Mouse (Mus musculus): ENCODE results near the gene Pck1. TPM values are rescaled to one million over a fixed set of nuclear protein-coding genes. Genes with fewer than 3 reads are reported as not detected.
A peak's percentile ranks its signal among the peaks of the same experiment; 100 is the strongest.

Gene Pck1
- polyA plus RNA-seq, 1 experiment: 0.06 TPM

GRCm38 (mm10) chr2:173171956-173172355 is 19.1 kb downstream of the Pck1 start:
- DNase-seq (ENCODE audit: extremely low spot score in 1 of 2, low spot score in 1 of 2): no peak

DNA sequence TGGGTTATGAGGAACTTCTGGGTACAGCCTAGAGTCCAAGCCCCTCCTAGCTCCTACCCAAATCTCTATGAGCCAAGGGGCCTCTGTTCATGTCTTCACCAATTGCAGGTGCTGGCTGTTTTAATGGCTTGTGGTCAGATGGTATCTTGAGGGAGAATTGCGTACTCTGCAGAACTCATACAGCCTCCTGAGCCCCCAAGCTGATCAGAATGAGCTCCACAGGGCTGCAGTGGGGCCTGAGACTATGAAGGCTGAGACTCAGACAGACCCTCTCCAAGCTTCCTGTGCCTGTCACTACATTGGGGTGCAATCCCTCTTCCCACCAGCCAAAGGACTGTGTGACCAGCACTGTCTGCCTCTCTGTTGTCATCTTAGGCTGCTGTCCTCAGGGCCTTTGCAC is 19.5 kb downstream of the Pck1 start:
- DNase-seq (ENCODE audit: extremely low spot score in 1 of 2, low spot score in 1 of 2): no peak

DNA sequence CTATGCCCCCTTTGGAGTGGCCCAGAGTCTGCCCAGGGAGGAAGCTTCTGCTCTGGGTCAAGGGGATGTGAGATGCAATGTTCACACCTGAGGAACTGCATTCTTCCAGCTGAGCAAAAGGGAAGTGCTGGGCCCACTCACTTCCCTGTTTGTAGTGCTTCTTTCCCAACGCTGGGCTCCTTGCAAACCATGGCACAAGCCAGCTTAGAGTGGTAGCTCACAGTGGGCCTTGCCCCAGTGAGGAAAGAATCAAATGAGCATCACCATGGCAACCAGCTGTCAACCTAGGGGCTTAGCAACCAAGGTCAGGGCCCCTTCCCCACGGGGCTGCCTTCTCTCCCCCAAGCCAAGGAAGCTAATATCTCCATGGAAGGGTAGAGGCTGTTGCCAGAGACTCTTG is 20.2 kb downstream of the Pck1 start:
- DNase-seq (ENCODE audit: extremely low spot score in 1 of 2, low spot score in 1 of 2): no peak

DNA sequence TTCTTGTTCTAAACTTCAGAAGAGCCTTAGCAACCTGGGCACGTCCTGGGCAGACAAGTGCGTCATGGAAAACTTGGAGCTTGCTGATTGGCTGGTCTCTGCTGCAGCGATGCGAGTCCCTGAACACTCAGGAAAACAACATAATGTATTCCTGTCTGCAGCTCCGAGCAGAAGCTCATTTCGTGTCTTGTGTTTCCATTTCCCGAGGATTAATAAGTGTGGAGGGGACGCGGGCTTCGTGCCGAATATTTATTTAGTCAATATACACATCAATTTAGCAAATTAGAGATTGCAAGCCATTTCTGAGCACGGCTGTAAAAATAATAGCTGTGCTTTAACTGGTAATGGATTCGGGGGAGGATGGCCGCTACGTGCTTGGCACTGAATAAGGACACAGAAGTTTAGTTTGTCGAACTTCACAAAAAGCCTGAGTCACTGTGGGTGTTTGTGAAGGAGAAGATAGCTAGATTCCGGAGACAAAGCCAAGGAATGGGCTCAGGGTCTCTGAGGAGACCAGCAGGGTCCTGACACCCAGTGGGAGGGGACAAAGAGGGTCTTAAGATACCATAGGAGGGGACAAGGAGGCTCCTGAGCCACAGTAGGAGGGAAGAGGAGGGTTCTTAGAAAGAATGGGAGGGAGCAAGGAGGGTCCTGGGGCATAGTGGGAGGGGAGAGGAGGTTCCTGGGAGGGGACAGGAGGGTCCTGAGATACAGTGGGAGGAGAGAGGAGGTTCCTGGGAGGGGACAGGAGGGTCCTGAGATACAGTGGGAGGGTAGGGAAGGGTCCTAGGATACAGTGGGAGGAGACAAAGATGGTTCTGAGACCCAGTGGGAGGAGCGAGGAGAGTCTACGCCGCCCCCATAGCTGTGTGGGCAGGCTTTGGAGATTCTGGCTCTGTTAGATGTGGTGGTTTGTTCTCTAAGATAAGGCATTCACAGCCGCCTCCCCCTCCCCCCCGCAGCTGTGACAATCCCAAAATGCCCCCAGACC is 21.0 kb downstream of the Pck1 start:
- DNase-seq (ENCODE audit: extremely low spot score in 1 of 2, low spot score in 1 of 2): peak; percentile 80 to 84

DNA sequence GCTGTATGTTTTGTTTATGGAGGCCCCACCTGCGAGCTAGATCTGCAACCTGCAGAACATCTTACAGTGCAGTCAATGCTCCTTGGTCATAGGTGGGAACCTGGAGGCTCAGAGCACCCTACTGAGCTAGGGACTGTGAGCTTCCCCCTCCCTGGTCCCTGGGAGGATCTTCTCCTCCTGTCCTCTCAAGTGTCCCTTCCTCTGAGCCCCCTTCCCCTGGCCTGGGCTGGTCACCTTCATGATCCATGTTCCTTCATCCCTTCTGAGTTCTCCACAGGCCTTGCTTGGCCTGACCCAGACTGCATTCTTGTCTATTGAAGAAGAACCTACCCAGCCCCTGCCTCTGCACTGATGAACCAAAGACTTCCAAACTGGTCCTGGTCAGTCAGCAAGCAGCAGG is 21.7 kb downstream of the Pck1 start:
- no peak for DNase-seq (ENCODE audit: extremely low spot score in 1 of 2, low spot score in 1 of 2)

- no peak for DNase-seq (ENCODE audit: extremely low spot score in 1 of 2, low spot score in 1 of 2)
Observed at GRCm38 (mm10) chr2:173175703-173176102, 22.9 kb downstream of the Pck1 start.

GRCm38 (mm10) chr2:173177481-173177880 is 24.6 kb downstream of the Pck1 start:
- no peak for DNase-seq (ENCODE audit: extremely low spot score in 1 of 2, low spot score in 1 of 2)

DNA sequence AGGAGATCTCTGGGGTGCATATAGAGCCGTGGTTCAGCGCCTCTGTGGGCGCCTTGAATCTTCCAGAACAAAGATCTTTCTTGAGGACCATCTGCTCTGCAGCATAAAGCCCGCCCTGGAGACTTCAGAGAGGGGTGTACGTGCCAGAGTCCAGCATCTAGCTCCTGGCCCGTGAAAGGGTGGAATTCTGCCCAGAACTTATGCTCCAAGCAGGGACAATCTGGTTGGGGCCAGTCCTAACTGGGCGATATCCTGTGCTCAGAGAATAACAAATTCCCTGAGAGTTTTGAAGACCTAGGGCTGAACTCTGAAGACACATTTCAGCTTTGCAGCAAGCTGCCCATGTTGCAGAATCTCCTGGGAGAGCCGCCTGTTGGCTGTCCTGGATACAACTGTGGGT is 25.1 kb downstream of the Pck1 start:
- no peak for DNase-seq (ENCODE audit: extremely low spot score in 1 of 2, low spot score in 1 of 2)

- no peak for DNase-seq (ENCODE audit: extremely low spot score in 1 of 2, low spot score in 1 of 2)
Observed at GRCm38 (mm10) chr2:173179046-173179445, 26.2 kb downstream of the Pck1 start.

DNA sequence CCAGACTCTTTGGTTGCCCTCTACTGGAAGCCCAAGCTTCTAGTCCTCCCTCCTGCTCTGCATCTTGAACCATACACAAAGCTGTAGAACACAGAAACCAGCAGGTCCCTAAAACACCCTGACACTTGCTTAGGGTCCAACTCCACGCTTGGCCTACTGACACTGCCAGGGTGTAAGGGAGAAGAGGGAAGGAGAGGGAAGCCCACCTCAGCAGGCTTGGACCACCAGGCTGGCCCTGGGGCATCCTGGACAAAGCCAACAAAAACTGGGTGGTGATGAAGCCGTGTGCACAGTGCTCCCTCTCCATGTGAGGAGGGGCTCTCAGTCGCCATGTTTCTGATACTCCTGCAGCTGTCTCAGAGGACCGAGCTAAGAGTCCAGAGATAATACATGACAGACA is 27.2 kb downstream of the Pck1 start:
- DNase-seq (ENCODE audit: extremely low spot score in 1 of 2, low spot score in 1 of 2): no peak

GRCm38 (mm10) chr2:173180721-173181388 is 28.0 kb downstream of the Pck1 start:
- DNase-seq (ENCODE audit: extremely low spot score in 1 of 2, low spot score in 1 of 2): no peak

- no peak for DNase-seq (ENCODE audit: extremely low spot score in 1 of 2, low spot score in 1 of 2)
Observed at GRCm38 (mm10) chr2:173181486-173181885, 28.6 kb downstream of the Pck1 start.

- no peak for DNase-seq (ENCODE audit: extremely low spot score in 1 of 2, low spot score in 1 of 2)
Observed at GRCm38 (mm10) chr2:173181901-173182300, 29.1 kb downstream of the Pck1 start.

- DNase-seq (ENCODE audit: extremely low spot score in 1 of 2, low spot score in 1 of 2): no peak
Observed at GRCm38 (mm10) chr2:173182796-173183195, 29.9 kb downstream of the Pck1 start.

DNA sequence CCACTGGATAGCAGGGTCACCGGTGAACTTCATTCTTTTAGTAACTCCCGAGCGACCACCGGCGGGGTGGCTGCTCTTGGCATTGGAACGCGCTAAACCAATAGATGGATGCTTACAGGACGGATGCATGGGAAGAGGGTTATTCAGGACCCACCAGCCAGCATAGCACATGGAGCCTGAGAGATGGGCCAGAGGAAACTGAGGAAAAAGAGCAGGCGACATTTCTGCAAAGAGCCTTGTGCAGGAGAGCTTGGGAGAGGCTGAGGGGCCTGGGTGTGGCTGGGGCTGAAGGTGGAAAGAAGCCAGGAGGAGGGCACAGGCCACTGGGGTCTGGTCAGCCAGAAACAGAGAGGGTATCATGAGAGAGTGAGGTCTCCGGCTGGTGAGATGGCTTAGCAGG is 30.5 kb downstream of the Pck1 start:
- no peak for DNase-seq (ENCODE audit: extremely low spot score in 1 of 2, low spot score in 1 of 2)

GRCm38 (mm10) chr2:173183836-173184460 is 31.1 kb downstream of the Pck1 start:
- peak in 1 of 2 experiments; percentile 83 for DNase-seq (ENCODE audit: extremely low spot score in 1 of 2, low spot score in 1 of 2)

DNA sequence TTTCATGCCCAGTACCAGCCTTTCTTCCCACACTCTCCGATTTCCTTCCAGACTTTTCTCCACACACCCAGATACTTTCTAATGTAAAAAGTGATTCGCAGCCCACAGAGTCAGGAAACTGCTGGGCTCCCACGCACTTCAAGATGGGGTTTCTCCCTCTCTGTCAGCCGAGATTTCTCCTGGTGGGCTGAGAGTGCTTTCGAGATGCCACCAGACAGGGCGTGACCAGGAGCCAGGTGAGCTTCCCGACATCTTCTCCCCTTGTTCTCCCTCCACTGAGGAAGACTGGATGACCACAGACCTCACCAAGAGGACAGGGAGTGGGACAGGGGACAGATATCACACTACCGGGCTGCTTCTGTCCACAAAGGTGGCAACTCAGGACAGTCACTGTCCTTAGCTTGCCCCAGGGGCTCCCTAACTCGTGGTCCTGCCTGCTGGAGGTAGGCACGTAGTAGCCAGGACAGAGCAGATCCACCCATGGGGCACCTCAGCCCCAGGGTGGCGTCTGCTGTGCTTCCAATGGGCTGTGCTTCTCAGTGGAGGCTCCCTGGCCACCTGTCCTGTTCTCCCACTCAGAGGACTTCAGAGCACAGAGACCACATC is 31.7 kb downstream of the Pck1 start:
- DNase-seq (ENCODE audit: extremely low spot score in 1 of 2, low spot score in 1 of 2): no peak

DNA sequence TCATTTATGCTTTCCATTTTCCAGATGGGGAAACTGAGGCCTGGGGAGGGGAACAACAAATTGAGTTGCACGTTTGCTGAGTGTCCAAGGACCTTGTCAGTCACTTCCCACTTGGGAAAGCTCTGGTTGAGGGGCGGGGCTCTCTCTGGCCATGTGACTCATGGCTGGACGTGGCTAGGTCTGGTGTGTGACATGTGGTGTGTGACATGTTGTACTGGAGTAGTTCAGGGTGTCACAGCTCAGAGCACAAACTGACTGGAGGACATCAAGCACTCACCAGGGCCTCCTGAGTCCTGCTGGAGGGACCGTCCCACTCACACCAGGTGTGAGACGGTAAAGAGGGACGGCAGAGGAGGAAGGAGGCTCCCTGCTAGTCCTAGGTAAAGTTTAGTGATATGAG is 32.4 kb downstream of the Pck1 start:
- DNase-seq (ENCODE audit: extremely low spot score in 1 of 2, low spot score in 1 of 2): no peak

GRCm38 (mm10) chr2:173186047-173186943 is 33.4 kb downstream of the Pck1 start:
- DNase-seq (ENCODE audit: extremely low spot score in 1 of 2, low spot score in 1 of 2): peak in 1 of 2 experiments; percentile 89

All from frontal cortex, adult 2 months (tissue).